Mouse (Mus musculus) liver, embryonic 11.5 days (tissue): ENCODE results near the gene Dstyk. TPM values are rescaled to one million over a fixed set of nuclear protein-coding genes. Genes with fewer than 3 reads are reported as not detected.

Experiments
- ATAC-seq: fragments of 200-750 bp; cut with Nextera tagmentation; replicated peaks from 2 replicates; pipeline ENCODE4 v1.8.0; 2017; ENCODE audit warnings: moderate number of reproducible peaks, mild to moderate bottlenecking, moderate TSS enrichment, moderate library complexity; ENCODE audit not compliant: low FRiP score
- DNase-seq: peaks from one replicate; pipeline ENCODE4 v3.0.0-alpha.2; 2017; ENCODE audit warnings: low spot score
- H3K27ac ChIP-seq: fragments of 300-500 bp; sonication (generic); 2 replicates; pipeline ENCODE4 v1.5.1; 2014; ENCODE audit warnings: mild to moderate bottlenecking, low read depth, low read length, control low read depth
- H3K27me3 ChIP-seq: fragments of 300-500 bp; sonication (generic); replicated peaks from 2 replicates; pipeline ENCODE4 v1.6.1; 2014; ENCODE audit warnings: low read length, mixed read lengths; ENCODE audit not compliant: control insufficient read depth, insufficient read depth
- H3K36me3 ChIP-seq: fragments of 300-500 bp; sonication (generic); 2 replicates; pipeline ENCODE4 v1.6.1; 2014; ENCODE audit warnings: mild to moderate bottlenecking, low read length, moderate library complexity, mixed read lengths; ENCODE audit not compliant: control insufficient read depth, insufficient read depth
- H3K4me1 ChIP-seq: fragments of 300-500 bp; sonication (generic); replicated peaks from 2 replicates; pipeline ENCODE4 v1.6.1; 2014; ENCODE audit warnings: low read length, mixed read lengths; ENCODE audit not compliant: control insufficient read depth, insufficient read depth
- H3K4me2 ChIP-seq: fragments of 300-500 bp; sonication (generic); 2 replicates; pipeline ENCODE4 v1.6.1; 2014; ENCODE audit warnings: mild to moderate bottlenecking, control low read depth, moderate library complexity
- H3K4me3 ChIP-seq: fragments of 300-500 bp; sonication (generic); 2 replicates; pipeline ENCODE4 v1.5.1; 2014; ENCODE audit warnings: low read depth, low read length, control low read depth
- H3K9ac ChIP-seq: fragments of 300-500 bp; sonication (generic); 2 replicates; pipeline ENCODE4 v1.6.1; 2014; ENCODE audit warnings: low read depth, low read length, control low read depth
- H3K9me3 ChIP-seq: fragments of 300-500 bp; sonication (generic); 2 replicates; pipeline ENCODE4 v1.6.1; 2016; ENCODE audit warnings: low read length, inconsistent platforms, mixed read lengths; ENCODE audit not compliant: control insufficient read depth
- WGBS: fragments of 180-500 bp; shearing (Covaris S2); extraction: QIAGEN DNeasy Blood & Tissue Kit; methylation state at CpG from one replicate; pipeline ENCODE4 v1.1.7; 2014; 5-methylcytosine and 5-hydroxymethylcytosine counted together
- polyA plus RNA-seq: library from polyadenylated mRNA; unstranded; fragments of >200 nt; fragmentation: Nextera tagmentation; extraction: Ambion mirVana; gene quantifications from 2 replicates; pipeline ENCODE4 v1.2.1, GENCODE M21; 2014

Gene Dstyk
- polyA plus RNA-seq, 1 experiment from 2014 or later, result 7.2 TPM

DNA sequence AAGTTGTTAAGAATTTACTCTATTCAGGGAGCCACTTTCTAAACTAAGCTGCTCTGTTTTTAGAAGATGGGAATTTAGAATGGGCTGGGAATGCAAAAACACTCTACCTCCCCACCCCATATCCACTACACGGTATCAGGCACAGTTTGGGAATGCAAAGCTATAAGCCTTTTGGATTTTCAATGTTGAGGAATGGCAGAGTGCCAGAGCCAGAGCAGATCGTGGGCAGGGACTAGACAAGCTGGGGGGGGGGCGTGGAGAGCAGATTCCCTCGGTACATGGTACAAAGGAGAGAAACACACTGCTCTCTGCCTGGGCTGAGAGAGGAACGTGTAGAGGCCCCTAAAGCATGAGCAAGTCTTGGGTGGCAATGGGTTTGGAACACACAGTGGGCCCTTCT is 24.5 kb upstream of the Dstyk start:
- H3K9me3 ChIP-seq, result no peaks in the 10 kb centered on the region
- H3K4me1 ChIP-seq, result peaks cover 22% of the 10 kb centered on the region
- H3K27me3 ChIP-seq, result no peaks in the 10 kb centered on the region
- no peak overlapping the region for H3K27ac ChIP-seq
- DNase-seq (no peak), ATAC-seq (no peak)
- 79% methylated on average over 5 of the region's 5 CpGs for WGBS
- H3K36me3 ChIP-seq, result no peaks in the 10 kb centered on the region
- no peak overlapping the region for H3K9ac ChIP-seq
- no peak overlapping the region for H3K4me3 ChIP-seq
- H3K4me2 ChIP-seq, result no peak overlapping the region

DNA sequence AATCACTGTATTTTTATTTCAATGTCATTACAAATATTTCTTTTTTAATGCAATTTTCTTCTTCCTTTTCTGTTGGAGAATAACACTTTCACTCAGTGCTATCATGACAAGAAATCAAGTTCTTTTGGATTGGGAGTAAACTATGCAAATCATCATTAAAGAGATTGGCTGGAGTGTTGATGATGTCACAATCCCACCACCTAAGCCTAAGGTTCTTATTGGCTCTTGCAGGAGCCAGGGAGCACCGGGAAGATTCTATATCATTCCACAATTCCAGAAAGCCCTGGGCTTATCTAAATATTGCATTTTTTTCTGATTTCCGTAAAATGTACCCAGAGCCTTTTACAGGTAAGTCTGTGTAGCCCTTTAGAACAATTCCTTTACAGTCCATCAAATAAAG is 20.6 kb upstream of the Dstyk start:
- Histone ChIP-seq H3K4me1 (no peaks in the 10 kb centered on the region; the same call in 1 of the 2 replicates), H3K4me2 (no peak overlapping the region), H3K36me3 (no peaks in the 10 kb centered on the region), H3K4me3 (no peak overlapping the region), H3K27ac (no peak overlapping the region), H3K27me3 (no peaks in the 10 kb centered on the region), H3K9me3 (no peaks in the 10 kb centered on the region), H3K9ac (no peak overlapping the region)
- ATAC-seq, result no peak
- no peak for DNase-seq
- WGBS, result 67% methylated on average over 2 of the region's 2 CpGs

DNA sequence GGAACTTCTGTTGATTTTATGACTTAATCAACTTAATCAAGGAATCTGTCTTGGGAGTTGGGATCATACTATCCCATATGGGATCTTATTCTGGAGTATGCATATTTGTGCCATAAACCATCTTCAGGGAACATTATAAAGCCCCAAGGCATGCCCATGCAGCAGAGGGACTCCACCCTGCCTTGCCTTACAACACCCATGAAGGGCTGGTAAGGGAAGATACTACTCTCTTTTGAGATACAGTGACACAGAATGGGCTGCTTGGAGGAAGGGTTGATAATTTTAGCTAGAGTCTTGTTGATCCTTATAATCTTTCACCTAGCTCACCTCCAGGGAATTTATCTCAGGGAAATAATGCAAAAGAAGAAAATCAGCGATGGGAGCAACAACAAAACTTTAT is 16.8 kb upstream of the Dstyk start:
- no peaks in the 10 kb centered on the region for H3K27me3 ChIP-seq
- no peak overlapping the region for H3K9ac ChIP-seq
- no peak overlapping the region for H3K4me3 ChIP-seq
- no peak for DNase-seq
- H3K27ac ChIP-seq, result no peak overlapping the region
- WGBS, result 41% methylated on average over 1 of the region's 1 CpGs
- ATAC-seq, result peak; percentile 88
- no peaks in the 10 kb centered on the region; the same call in 1 of the 2 replicates for H3K4me1 ChIP-seq
- no peaks in the 10 kb centered on the region for H3K9me3 ChIP-seq
- no peaks in the 10 kb centered on the region for H3K36me3 ChIP-seq
- H3K4me2 ChIP-seq, result no peak overlapping the region

DNA sequence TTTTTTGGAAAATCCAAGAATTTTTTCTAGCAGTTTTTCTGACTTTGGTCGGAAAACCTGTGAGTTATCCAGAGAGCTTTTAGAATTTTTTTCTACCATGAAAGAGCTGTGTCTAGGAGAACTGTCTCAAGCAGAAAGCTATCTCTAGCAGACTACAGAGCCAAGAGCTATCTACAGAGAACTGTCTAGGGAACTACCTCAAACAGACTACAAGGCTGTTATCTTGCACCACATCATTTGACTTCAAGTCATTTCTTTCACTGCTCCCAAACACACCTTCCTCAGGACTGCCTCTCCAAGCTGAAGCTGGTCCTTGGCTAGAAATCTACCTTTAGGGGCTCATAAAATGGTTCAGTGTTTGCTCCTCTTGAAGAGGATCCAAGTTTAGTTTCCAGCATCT is 15.5 kb upstream of the Dstyk start:
- Histone ChIP-seq H3K36me3 (no peaks in the 10 kb centered on the region), H3K4me1 (no peaks in the 10 kb centered on the region; the same call in 1 of the 2 replicates), H3K9ac (no peak overlapping the region), H3K9me3 (no peaks in the 10 kb centered on the region), H3K27ac (no peak overlapping the region), H3K27me3 (no peaks in the 10 kb centered on the region), H3K4me3 (no peak overlapping the region), H3K4me2 (no peak overlapping the region)
- ATAC-seq (no peak), DNase-seq (no peak)
- WGBS, result 73% methylated on average over 1 of the region's 1 CpGs

DNA sequence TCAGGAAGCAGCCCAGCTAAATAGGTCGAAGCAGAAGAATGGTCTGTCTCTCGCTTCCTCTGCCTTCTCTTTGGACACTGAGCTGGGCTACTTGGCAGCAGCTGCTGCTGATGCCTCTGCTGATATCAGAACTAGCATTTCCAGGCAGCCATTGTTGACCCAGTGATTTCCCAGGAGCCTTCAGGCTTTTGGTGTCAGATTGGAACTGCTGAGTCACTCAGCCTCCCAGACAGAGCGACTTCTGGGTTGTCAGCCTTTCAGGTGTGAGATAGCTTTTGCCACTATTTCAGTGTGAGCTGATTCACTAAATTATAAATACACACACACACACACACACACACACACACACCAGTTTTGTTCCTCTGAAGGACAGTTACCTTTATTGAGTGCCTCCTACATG is 6.7 kb upstream of the Dstyk start:
- Histone ChIP-seq H3K9me3 (no peaks in the 10 kb centered on the region), H3K4me2 (no peak overlapping the region), H3K36me3 (no peaks in the 10 kb centered on the region), H3K4me3 (no peak overlapping the region), H3K4me1 (no peaks in the 10 kb centered on the region), H3K9ac (no peak overlapping the region), H3K27ac (no peak overlapping the region), H3K27me3 (no peaks in the 10 kb centered on the region)
- ATAC-seq (peak; percentile 66), DNase-seq (no peak)
- WGBS, result 59% methylated on average over 3 of the region's 3 CpGs

DNA sequence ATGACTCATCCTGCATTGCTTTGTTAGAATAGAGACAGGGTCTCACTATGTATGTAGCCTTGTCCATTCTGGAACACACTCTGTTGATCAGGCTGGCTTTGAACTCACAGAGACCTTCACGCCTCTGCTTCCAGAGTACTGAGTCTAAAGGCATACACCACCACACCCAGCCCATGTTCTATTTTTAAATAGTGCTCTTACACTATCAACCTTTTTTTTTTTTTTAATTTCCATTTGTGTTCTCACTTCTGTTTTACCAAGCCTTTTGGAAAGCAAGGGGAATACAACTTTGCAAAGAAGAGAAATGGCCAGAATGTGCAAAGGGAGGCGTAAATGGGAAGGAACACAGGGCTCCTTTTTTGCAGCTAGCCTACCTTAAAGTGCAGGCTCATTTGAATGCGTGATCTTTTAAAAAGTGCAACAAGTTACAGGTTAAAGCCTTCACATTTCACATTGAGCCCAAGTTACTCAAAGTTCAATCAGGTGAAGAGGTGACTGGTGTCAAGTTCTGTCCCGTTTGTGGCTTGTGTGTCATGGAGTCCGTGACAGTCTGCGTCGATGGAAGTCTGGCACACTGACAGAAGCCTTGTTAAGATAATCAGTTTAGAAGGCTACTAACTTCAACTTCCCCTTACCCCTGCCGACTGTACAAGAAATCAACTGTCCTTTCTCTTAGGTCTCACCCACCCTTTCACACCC is 962 bp upstream of the Dstyk start:
- Histone ChIP-seq H3K9ac (peak overlapping the region; percentile 13; the same call in 1 of the 2 replicates), H3K4me2 (peak overlapping the region; percentile 86), H3K36me3 (no peaks in the 10 kb centered on the region), H3K4me1 (peaks cover 11% of the 10 kb centered on the region; the same call in 1 of the 2 replicates), H3K4me3 (peak overlapping the region; percentile 74), H3K27ac (peak overlapping the region; percentile 30; the same call in 1 of the 2 replicates), H3K27me3 (no peaks in the 10 kb centered on the region), H3K9me3 (no peaks in the 10 kb centered on the region)
- no peak for DNase-seq
- no peak for ATAC-seq
- 50% methylated on average over 8 of the region's 8 CpGs for WGBS

DNA sequence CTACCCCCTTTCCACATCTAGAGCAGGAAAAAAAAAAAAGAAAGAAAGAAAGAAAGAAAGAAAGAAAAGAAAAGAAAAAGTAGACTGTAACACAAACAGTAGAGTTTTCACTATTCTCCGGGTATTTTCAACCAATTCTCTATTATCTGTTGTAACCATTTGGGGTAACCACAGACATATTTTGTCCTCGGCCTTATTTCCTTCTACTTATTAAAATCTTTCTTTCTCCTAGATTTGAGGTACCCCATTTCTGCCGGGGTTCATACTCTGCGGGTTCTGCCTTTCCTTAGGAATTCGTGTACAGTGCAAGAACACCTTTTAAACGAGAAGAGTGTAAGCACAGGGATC is 438 bp upstream of the Dstyk start:
- H3K9ac ChIP-seq, result peak overlapping the region; percentile 76
- peak overlapping the region; percentile 74 for H3K4me3 ChIP-seq
- H3K27ac ChIP-seq, result peak overlapping the region; percentile 88
- DNase-seq (no peak), ATAC-seq (no peak)
- WGBS, result 12% methylated on average over 6 of the region's 6 CpGs
- H3K27me3 ChIP-seq, result no peaks in the 10 kb centered on the region
- no peaks in the 10 kb centered on the region for H3K36me3 ChIP-seq
- no peaks in the 10 kb centered on the region for H3K9me3 ChIP-seq
- H3K4me1 ChIP-seq, result peaks cover 11% of the 10 kb centered on the region; the same call in 1 of the 2 replicates
- peak overlapping the region; percentile 86 for H3K4me2 ChIP-seq

DNA sequence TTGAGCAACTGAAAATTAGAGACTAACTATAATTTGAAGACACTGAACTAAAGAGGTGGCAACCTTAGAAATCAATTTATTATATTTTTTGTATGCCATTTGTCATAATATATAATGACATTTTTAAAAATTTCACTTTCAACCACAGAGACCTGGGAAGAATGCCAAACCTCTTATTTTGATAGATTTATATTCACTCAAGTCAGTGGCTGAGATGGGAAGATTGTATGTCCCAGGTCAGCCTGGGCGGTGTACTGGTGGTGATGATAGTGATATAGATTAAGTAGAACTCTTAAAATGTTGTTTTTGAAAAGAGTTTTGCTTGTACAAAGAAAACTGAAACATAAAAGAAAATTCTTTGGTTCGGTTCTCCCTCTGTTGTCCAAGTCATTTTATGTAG is 2.9 kb downstream of the Dstyk start:
- Histone ChIP-seq H3K36me3 (no peaks in the 10 kb centered on the region), H3K9me3 (no peaks in the 10 kb centered on the region), H3K4me1 (peaks cover 11% of the 10 kb centered on the region; the same call in 1 of the 2 replicates), H3K9ac (no peak overlapping the region), H3K4me2 (no peak overlapping the region), H3K4me3 (no peak overlapping the region), H3K27me3 (no peaks in the 10 kb centered on the region), H3K27ac (no peak overlapping the region)
- 78% methylated on average over 2 of the region's 2 CpGs for WGBS
- no peak for ATAC-seq
- no peak for DNase-seq

DNA sequence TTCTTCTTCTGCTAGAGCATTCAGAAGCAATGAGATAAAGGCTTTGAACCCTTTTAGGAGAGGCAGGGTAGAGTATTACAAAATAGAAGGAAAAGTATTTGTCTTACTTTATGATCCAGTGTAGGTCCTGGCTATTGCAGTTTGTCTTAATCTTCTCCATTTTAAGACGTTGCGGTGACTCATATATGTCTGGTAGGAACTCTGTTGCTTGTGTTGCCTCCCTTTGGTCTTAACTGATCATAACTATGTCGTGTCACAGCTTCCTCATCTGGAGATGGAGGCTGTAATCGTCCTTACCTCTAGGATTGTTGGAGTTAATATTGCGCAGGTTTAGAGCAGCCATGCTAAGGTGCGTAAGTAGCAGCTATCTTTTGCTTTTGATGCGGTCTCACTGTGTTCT is 3.3 kb downstream of the Dstyk start:
- Histone ChIP-seq H3K4me3 (no peak overlapping the region), H3K4me2 (no peak overlapping the region), H3K27ac (no peak overlapping the region), H3K4me1 (peaks cover 11% of the 10 kb centered on the region; the same call in 1 of the 2 replicates), H3K36me3 (no peaks in the 10 kb centered on the region), H3K9me3 (no peaks in the 10 kb centered on the region), H3K9ac (no peak overlapping the region), H3K27me3 (no peaks in the 10 kb centered on the region)
- ATAC-seq (no peak), DNase-seq (no peak)
- 74% methylated on average over 7 of the region's 7 CpGs for WGBS
